Mouse (Mus musculus): Measurements from ENCODE around the gene 8030411F24Rik. TPM values are rescaled to one million over a fixed set of nuclear protein-coding genes. Genes with fewer than 3 reads are reported as not detected.
"Not testable (repeated sequence)": the region's sequence is repeated elsewhere in the genome, so short reads cannot be mapped to it uniquely, and the experiment has no call there.

8030411F24Rik gene
- not detected for total RNA-seq (2018; cell fraction: chromatin; rRNA removed)
- total RNA-seq (2018; cell fraction: cytosol; rRNA removed), result not detected
- not detected for total RNA-seq (2018; cell fraction: nucleus; rRNA removed)
- polyA plus RNA-seq (2018), result not detected in 3 replicates

DNA sequence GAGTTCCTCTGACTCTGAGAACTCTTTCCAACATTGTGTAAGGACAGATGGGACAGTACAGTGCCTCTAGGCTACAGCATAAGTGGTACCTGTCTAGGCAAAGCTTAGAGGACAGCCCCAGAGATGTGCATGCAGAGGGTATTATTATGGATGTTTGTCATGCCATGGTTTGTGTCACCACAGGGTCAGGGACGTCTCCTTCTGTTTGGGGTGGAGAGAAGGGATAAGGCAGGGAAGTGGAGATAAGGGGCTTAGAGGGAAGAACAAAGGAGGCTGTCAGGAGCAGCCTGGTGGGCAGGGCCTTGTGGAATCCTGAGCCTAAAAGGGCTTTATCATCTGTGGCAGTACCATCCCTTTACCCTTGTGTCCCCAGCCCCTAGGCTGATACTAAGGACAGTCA is at the start of gene 8030411F24Rik:
Gene 8030411F24Rik (plus strand): TSS at position 301 of the 400 bp plus-strand sequence.
- no peak within 1 kb of the TSS for H3K27ac ChIP-seq
- no peak within 1 kb of the TSS for H3K4me3 ChIP-seq (ENCODE audit: inconsistent target)
- H3K79me2 ChIP-seq (ENCODE audit: inconsistent target), result no peaks in the 10 kb centered on the region
- H3K36me3 ChIP-seq (ENCODE audit: inconsistent target), result no peaks in the 10 kb centered on the region
- 42% methylated on average over 1 of the region's 1 CpGs for WGBS (ENCODE audit: missing documents)

DNA sequence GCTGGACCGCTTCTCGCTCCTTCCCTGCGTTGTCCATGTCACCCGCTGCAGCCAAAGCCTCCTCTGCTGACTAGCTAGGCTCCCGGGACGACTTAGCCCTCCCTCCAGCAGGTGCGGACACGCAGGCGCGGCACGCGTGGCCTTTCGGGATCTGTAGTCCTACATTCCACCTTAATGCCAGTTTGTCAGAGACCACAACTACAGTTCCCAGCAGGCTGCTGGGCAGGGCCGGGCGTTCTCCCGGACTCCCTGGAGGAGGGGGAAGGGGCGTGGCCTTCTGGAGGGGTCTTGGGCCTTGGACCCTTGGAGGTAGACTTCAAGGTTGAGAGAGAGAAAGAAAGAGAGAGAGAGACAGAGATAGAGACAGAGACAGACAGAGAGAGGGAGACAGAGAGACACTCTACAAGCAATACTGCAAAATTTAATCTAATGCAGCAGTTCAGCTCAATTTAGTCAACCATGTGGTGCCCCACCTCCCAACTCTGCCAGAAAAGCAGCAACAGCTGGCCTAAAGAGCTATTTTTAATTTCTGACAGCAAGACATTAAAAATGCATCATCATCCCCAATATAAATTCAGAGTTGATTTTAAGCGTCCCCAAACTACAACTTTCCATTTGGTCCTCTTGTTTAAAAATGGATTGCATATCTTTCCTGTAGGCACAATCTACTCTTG is 49.3 kb upstream of the 8030411F24Rik start, which contains the start of gene Napb:
Gene Napb (minus strand): TSS at position 141 of the 674 bp plus-strand sequence.
- Histone ChIP-seq H3K36me3 (ENCODE audit: inconsistent target) (no peaks in the 10 kb centered on the region), H3K27ac (peak within 1 kb of the TSS; percentile 33; the same call in 1 of the 2 replicates), H3K4me3 (ENCODE audit: inconsistent target) (peak within 1 kb of the TSS; percentile 92), H3K79me2 (ENCODE audit: inconsistent target) (peaks cover 27% of the 10 kb centered on the region)
- 6% methylated on average over 18 of the region's 18 CpGs for WGBS (ENCODE audit: missing documents)

DNA sequence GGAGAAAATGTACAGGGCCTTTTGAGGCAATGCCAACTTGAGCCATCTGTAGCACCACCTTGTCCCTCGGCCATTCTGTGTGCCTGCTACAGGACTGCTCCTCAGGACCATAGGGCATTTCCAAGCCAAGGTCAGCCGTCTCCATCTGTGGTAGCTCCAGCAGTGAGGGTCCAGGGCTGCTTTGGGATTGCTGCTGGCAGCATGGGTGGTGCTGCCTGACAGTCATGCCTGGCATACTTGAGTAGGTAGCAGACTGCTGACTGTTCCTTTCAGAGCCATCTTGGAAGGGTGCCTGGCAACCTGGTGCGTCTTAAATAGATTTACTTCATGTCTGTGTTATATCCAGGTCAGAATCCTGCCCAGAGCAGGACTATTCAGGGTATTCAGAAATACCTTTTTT is 38.8 kb upstream of the 8030411F24Rik start:
- H3K79me2 ChIP-seq (ENCODE audit: inconsistent target), result no peaks in the 10 kb centered on the region
- no peak overlapping the region for H3K27ac ChIP-seq
- WGBS (ENCODE audit: missing documents), result 93% methylated on average over 3 of the region's 3 CpGs
- H3K36me3 ChIP-seq (ENCODE audit: inconsistent target), result no peaks in the 10 kb centered on the region
- H3K4me3 ChIP-seq (ENCODE audit: inconsistent target), result no peak overlapping the region

DNA sequence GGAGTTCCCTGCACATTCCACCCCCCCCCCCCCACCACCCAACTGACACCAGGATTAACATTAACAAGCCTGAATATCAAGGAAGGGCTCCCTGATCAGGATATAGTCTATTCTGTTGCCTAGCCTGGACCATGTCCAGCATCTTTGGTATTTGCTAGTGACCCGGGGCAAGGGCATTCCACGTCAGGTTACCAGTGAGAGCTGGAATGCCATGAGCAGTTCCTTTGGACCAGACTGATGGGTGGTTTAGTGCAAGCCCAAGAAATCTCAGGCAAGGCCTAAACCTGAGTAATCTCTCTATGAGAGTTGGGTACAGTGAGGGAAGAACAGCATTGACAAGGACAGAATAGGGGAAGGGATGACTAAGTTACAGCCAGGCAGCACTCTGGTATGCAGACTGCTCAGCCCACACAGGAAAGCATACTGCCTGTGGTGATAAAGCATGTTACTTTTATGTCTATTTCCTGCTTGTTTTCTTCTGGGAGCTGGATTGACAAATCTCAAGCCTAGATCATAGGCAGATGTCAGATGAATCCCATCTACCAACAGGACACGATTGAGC is 37.9 kb upstream of the 8030411F24Rik start:
- WGBS (ENCODE audit: missing documents), result 70% methylated on average over 3 of the region's 3 CpGs
- Histone ChIP-seq H3K36me3 (ENCODE audit: inconsistent target) (no peaks in the 10 kb centered on the region), H3K27ac (no peak overlapping the region), H3K79me2 (ENCODE audit: inconsistent target) (no peaks in the 10 kb centered on the region), H3K4me3 (ENCODE audit: inconsistent target) (no peak overlapping the region)

DNA sequence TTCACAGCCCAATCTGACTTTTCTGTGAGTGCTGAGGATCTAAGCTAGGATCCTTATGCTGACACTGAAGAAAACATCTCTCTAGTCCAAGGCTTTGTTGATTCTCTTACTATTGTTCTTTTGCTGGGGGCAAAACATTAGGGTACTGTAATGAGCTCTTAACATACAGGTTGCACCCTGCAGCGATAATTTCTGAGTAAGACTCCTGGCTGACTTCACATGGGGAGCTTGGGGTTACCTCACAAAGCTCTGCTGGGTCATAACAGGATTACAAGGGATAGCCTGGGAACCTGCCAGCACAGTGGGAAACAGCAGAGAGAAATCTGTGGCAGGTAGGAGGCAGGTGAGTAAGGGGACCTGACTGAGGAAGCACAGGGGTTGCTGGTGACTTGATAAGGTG is 31.8 kb upstream of the 8030411F24Rik start, which contains the start of gene Cstl1:
Gene Cstl1 (plus strand): TSS at position 301 of the 400 bp plus-strand sequence.
- H3K27ac ChIP-seq, result no peak within 1 kb of the TSS
- H3K79me2 ChIP-seq (ENCODE audit: inconsistent target), result no peaks in the 10 kb centered on the region
- WGBS (ENCODE audit: missing documents), result 100% methylated on average over 1 of the region's 1 CpGs
- no peak within 1 kb of the TSS for H3K4me3 ChIP-seq (ENCODE audit: inconsistent target)
- H3K36me3 ChIP-seq (ENCODE audit: inconsistent target), result no peaks in the 10 kb centered on the region

DNA sequence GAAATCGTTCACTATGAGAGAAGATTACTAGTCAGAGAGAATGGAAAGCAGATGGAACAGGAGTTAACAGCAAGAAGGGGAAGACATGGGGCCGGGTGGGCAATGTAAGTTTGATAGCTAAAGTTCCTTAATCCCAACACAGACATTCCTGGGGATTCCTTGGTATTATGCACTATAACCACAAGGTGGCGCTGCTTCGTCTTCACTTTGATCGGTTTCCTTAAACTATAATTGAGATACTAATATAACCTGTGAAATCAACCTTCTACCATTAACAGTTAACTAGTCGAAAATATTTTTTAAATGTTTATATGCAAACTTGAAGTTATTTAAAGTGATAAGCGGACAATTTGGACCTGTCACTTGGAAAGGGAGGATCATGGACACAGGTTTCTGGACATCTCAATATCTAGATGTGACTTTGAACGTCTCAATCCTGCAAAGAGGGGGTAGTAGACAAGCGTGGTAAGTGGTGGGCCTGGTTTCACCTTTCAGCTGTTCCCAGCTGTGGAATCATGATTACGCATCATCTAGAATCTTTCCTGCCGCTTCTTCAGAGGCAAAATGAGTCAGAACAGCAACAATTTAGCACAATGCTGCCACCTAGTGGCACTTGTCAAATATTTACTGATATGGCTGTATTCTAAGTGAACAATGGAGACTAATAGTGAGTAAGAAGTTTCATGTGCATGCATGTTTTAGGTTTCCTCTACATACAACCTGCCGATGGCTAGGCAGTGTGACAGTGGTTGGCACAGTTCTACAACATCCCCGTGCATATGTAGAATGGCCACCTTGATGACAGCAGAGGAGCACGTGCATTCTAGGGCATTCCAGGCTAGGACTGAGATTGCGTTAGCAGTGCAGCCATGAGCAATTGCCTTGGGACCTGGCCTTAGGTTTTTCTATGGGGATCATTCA is 29.7 kb upstream of the 8030411F24Rik start:
- Histone ChIP-seq H3K36me3 (ENCODE audit: inconsistent target) (no peaks in the 10 kb centered on the region), H3K79me2 (ENCODE audit: inconsistent target) (no peaks in the 10 kb centered on the region), H3K27ac (no peak overlapping the region), H3K4me3 (ENCODE audit: inconsistent target) (peak overlapping the region; percentile 26)
- 17% methylated on average over 15 of the region's 15 CpGs for whole genome bisulfite sequencing (ENCODE audit: missing documents)

DNA sequence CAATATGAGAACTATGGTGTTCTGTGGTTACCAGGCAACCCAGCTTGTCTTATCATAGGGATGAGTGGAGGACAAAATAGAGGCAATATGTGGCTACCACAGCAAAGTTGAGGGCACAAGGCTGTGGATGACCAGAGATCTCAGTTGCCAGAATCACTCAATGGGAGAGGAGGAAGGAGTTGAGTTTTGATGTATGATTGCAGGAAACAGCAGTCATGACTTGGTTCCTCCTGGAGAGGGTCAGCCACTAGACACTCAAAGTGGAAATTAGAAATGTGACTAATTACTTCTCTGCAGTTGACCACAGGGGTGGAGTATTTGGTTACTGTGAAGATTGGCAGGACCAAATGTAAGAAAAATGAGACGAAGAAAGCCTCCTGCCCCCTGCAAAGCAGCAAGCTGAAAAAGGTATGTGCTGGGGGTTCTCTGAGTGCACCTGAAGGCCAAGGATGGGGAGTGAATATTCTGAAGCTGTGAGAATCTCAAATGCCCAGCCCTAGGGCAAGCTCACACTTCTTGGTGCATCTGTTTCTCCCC is 27.4 kb upstream of the 8030411F24Rik start:
- 11% methylated on average over 1 of the region's 1 CpGs for WGBS (ENCODE audit: missing documents)
- Histone ChIP-seq H3K4me3 (ENCODE audit: inconsistent target) (no peak overlapping the region), H3K27ac (0 out of 2 replicates have a peak overlapping the region, but pooled peaks have one; percentile 5), H3K79me2 (ENCODE audit: inconsistent target) (no peaks in the 10 kb centered on the region), H3K36me3 (ENCODE audit: inconsistent target) (no peaks in the 10 kb centered on the region)

DNA sequence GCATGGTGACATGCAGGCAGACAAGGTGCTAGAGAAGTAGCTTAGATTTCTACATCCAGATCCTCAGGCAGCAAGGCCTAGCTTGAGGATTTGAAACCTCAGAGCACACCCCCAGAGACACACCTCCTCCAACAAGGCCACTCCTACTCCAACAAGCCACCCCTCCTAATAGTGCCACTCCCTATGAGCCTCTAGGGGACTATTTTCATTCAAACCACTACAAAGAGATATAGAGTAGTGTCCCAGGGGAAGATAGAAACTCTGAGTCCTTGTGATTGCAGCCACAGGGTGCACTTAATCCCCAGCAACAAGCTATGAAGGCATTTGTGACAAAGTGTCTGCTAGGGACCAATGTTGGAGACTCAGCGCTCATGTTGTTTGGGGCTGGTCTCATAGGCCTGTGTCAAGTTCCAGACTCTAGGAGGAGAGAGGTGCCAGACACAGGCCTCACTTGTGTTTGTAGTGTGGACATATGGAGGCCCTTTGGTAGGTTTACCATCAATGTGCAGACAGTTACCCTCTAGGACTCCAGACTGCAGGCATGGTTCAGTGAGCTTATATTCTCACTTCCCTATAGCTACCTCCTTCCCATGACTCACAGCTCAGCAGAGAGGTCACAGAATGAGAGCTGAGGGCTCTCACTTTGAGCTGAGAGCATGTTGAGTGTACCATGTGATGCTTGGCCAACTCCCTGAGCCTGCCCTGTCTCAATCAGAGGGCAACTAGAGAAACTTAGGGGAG is 18.0 kb upstream of the 8030411F24Rik start:
- 93% methylated on average over 1 of the region's 1 CpGs for WGBS (ENCODE audit: missing documents)
- Histone ChIP-seq H3K4me3 (ENCODE audit: inconsistent target) (no peak overlapping the region), H3K27ac (peak overlapping the region; percentile 36; the same call in 1 of the 2 replicates), H3K36me3 (ENCODE audit: inconsistent target) (no peaks in the 10 kb centered on the region), H3K79me2 (ENCODE audit: inconsistent target) (no peaks in the 10 kb centered on the region)

DNA sequence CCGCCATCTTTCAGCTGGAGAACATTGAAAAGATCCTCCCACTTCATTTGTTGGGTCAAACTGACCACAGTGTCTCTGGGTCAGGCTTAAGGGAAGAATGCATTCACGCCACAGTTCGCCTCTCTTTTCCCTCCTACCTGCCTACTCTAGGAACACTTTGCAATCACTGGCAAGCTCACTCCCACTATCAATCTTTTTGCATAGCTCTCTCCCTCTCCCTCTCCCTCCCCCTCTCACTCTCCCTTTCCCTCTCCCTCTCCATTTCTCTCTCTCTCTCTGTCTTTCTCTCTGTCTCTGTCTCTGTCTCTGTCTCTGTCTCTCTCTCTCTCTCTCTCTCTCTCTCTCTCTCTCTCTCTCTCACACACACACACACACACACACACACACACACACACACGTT is 10.4 kb upstream of the 8030411F24Rik start, which contains the start of gene Cst11:
Gene Cst11 (minus strand): TSS at position 101 of the 400 bp plus-strand sequence.
- not testable (repeated sequence) for H3K79me2 ChIP-seq (ENCODE audit: inconsistent target); H3K36me3 ChIP-seq (ENCODE audit: inconsistent target); H3K27ac ChIP-seq; H3K4me3 ChIP-seq (ENCODE audit: inconsistent target)
- WGBS (ENCODE audit: missing documents), result 100% methylated on average over 3 of the region's 4 CpGs

DNA sequence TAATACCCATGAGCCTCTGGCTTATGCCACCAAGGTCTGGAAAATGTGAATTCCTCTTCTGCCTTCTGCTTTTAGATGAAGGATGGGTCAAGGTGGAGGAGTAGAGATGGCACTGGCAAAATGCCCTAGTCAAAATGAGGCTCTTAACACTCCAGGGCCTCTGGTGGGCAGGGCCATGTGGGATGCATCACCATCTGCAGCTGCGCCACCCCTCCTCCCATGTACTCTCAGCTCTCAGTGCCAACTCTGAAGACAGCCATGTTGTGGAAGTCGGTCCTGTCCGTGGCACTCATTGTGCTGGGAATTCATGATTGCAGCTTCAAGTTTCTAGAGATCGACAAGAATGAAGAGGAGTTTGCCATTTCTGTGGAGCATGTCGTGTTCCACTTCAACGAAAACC is 7.3 kb downstream of the 8030411F24Rik start, which contains the start of gene Cst12:
Gene Cst12 (plus strand): TSS at position 220 of the 400 bp plus-strand sequence.
- no peak within 1 kb of the TSS for H3K27ac ChIP-seq
- H3K4me3 ChIP-seq (ENCODE audit: inconsistent target), result no peak within 1 kb of the TSS
- no peaks in the 10 kb centered on the region for H3K36me3 ChIP-seq (ENCODE audit: inconsistent target)
- WGBS (ENCODE audit: missing documents), result 92% methylated on average over 6 of the region's 6 CpGs
- no peaks in the 10 kb centered on the region for H3K79me2 ChIP-seq (ENCODE audit: inconsistent target)

DNA sequence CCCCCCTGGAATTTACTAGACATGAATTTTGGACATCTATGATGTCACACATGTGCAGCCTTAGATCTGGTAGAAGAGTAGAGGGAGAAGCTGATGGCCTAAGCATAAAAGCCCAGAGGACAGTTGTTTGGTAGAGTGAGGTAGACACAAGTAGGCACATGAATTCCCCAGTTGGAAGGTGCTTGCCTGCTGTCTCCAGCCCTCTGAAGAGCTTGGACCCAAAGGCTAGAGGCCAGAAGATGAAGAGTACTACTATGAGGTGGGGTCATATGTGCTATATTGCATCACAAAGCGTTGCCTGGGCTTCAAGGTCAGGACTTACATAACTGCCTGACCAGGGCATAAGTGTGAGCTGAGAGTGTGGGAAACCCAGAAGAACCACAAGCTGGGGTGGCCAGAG is 16.7 kb downstream of the 8030411F24Rik start, which contains the start of gene Cst8:
Gene Cst8 (plus strand): TSS at position 301 of the 400 bp plus-strand sequence.
- Histone ChIP-seq H3K36me3 (ENCODE audit: inconsistent target) (no peaks in the 10 kb centered on the region), H3K79me2 (ENCODE audit: inconsistent target) (no peaks in the 10 kb centered on the region), H3K4me3 (ENCODE audit: inconsistent target) (no peak within 1 kb of the TSS), H3K27ac (no peak within 1 kb of the TSS)
- WGBS (ENCODE audit: missing documents), result 87% methylated on average over 1 of the region's 1 CpGs

DNA sequence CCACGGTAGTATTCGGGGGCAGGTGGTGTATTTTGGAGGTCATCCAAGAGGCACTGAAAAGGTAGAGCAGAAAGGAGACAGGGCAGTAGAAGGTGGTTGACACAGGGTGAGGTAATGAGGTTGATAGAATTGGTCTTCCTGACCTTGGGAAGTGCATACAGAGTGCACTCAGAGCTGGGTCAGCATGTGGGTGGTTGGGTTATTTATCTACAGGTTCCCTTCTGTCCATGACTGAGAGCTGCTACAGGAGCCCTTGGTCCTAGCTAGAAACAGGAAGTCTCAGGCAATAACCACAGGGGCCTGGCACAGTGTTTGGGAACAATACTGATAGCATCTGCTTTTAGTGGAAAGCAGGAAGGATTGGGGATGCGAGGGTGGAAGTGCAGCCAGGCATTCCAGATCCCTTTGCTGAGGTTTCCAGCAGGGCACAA is 19.7 kb downstream of the 8030411F24Rik start:
- 6% methylated on average over 3 of the region's 3 CpGs for WGBS (ENCODE audit: missing documents)
- Histone ChIP-seq H3K27ac (no peak overlapping the region), H3K36me3 (ENCODE audit: inconsistent target) (no peaks in the 10 kb centered on the region), H3K4me3 (ENCODE audit: inconsistent target) (no peak overlapping the region), H3K79me2 (ENCODE audit: inconsistent target) (no peaks in the 10 kb centered on the region)

DNA sequence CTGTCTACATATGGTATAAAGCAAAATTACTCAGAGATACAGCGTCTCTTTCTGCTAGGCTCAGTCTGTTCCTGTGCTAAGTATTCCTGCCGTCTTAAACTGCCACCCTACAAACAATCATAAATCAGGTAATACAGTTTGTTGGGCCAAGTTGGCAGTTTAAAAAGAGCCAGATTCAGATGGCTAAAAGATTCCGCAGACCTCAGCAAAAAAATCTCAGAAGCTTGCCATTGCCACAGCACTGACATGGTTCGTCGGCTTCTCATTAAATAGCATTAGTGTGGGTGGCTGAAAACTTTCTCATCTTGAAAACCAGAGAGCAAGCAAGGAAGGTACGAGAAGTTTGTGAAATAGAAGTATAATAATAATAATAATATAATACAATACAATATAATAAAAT is 24.9 kb downstream of the 8030411F24Rik start:
- Histone ChIP-seq H3K27ac (no peak overlapping the region), H3K36me3 (ENCODE audit: inconsistent target) (no peaks in the 10 kb centered on the region), H3K79me2 (ENCODE audit: inconsistent target) (no peaks in the 10 kb centered on the region), H3K4me3 (ENCODE audit: inconsistent target) (no peak overlapping the region)
- 84% methylated on average over 6 of the region's 6 CpGs for WGBS (ENCODE audit: missing documents)
